Mouse (Mus musculus) MEL (cell line): ENCODE measurements around the gene Asf1b.

ENCODE experiments used
- GATA1 ChIP-seq: IDR thresholded peaks from 2 replicates; pipeline ENCODE4 v1.6.1; 2011; ENCODE audit warnings: low read depth, low read length, improper control_type of control experiment
- KAT2A ChIP-seq: conservative IDR thresholded peaks from 2 replicates; pipeline ENCODE4 v1.6.1; 2012; ENCODE audit warnings: low read depth, low read length, improper control_type of control experiment, inconsistent platforms
- MAX ChIP-seq: IDR thresholded peaks from 2 replicates; pipeline ENCODE4 v1.6.1; 2011; ENCODE audit warnings: low read length, improper control_type of control experiment
- POLR2A ChIP-seq, 2 experiments: IDR thresholded peaks; 2 replicates each; pipeline ENCODE4 v1.6.1; 2011 to 2012; ENCODE audit warnings: low read length in 2 of 2, mild to moderate bottlenecking in 2 of 2, control low read depth in 1 of 2, improper control_type of control experiment in 1 of 2, low read depth in 1 of 2, moderate library complexity in 1 of 2; ENCODE audit not compliant: control insufficient read depth in 1 of 2, insufficient read depth in 1 of 2, poor library complexity in 1 of 2
- TCF12 ChIP-seq: IDR thresholded peaks from 2 replicates; pipeline ENCODE4 v1.6.1; 2014; ENCODE audit warnings: low read depth, mild to moderate bottlenecking, inconsistent platforms, low read length, improper control_type of control experiment, moderate library complexity

DNA sequence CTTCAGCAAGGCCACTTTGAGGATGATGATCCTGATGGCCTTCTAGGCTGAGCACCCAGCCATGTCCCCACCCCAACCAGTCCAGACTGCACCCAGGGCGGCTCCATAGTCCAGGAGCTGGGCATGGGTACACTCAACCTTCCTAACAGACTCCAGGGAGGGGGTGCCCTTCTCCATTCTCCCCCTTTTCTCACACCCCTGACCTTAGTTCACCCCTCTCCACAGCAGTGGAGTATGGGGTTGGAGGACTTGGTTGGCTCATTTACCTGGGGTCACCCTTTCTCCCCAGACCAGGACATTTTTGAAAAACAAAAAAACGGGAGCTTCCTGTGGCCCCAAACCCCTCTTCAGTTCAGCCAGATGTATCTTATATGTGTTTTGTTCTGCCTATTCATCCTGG, 44.5 kb downstream of the Asf1b start:
- no peak for TF ChIP-seq GATA1
- TF ChIP-seq KAT2A, result no peak
- no peak for TF ChIP-seq POLR2A (IDR thresholded peaks at IDR 0.05; ENCODE audit: control insufficient read depth in 1 of 2, insufficient read depth in 1 of 2, low read depth in 1 of 2, low read length in 2 of 2, poor library complexity in 1 of 2)
- TF ChIP-seq TCF12, result no peak
- no peak for TF ChIP-seq MAX
